Mouse (Mus musculus): ENCODE measurements at regions not wholly inside any gene's neighbourhood (a gene's known extent, or its start where the extent isn't known, plus 50 kb on each side); places are given as distances from the start of the nearest gene placed in this dataset.

DNA sequence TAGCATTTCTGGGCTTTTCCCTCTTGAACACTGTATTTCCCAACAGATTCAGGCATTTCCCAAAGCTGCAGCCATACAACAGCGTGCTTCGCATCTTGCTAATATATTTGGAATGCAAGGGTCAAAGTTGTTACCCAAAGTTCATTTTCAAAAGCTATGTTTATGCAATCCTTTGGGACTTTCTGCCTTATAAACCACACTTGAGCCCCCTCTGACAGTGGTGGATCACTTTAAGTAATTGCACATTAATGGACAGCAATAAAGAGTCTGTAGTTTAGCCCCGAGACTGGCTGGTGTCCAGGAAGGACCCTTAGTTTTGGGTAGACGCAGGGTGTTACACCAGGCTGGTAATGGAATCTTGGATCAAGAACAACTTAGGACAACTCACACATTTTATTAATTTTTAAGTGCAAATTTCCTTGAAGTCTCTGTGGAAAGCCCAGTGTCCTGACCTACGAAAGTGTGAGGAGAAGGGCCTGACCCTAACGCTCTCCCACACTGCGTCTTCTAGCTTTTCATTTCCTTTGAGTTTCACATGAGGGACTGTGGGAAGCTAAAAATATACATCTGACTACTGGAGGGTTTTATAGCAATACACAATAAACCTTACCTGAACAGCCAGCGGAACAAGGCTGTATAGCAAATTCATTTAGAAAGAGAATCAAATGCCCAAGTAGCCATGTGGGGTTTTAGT, 185.0 kb upstream of the Cnr1 start:
- Histone ChIP-seq H3K4me3 (ENCODE audit: low read depth, low read length) (no peak overlapping the region), H3K36me3 (ENCODE audit: control insufficient read depth, insufficient read depth, low read length) (no peaks in the 10 kb centered on the region), H3K9me3 (ENCODE audit: control insufficient read depth, low read depth, low read length) (no peaks in the 10 kb centered on the region), H3K4me2 (replicated peaks; ENCODE audit: low read depth, low read length) (no peak overlapping the region), H3K9ac (replicated peaks; ENCODE audit: low read depth, low read length) (no peak overlapping the region), H3K27me3 (ENCODE audit: control insufficient read depth, insufficient read depth, low read length) (no peaks in the 10 kb centered on the region), H3K27ac (ENCODE audit: low read length) (no peak overlapping the region), H3K4me1 (ENCODE audit: control insufficient read depth, insufficient read depth, low read length) (0 out of 2 replicates have a peak, but pooled peaks cover 2% of the 10 kb centered on the region)
- peak; percentile 46; the same call in 1 of the 2 replicates for ATAC-seq (ENCODE audit: insufficient number of reproducible peaks, insufficient read depth, low FRiP score, low read depth)
- WGBS = 50% methylated on average over 8 of the region's 8 CpGs

DNA sequence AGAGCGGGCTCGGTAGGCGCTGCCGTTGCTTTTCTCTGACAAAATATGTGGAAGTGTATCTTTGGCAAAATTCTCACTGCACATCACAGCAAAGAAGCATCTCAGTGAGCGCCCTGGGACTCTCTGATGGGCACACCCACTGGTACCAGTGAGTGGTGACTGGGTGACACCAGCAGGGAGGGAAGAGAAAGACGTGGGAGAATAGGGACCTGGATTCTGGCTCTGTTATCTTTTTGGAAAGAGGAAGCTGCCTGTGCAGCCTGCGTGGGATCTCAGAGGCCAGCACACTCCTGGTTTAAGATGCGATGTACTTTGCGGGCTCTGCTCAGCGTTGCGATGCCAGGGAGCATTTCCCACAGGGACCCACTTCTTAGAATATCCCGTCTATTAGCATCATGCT, 183.4 kb upstream of the Cnr1 start:
- WGBS = 86% methylated on average over 12 of the region's 12 CpGs
- no peak overlapping the region for H3K4me2 ChIP-seq (replicated peaks; ENCODE audit: low read depth, low read length)
- H3K27ac ChIP-seq (ENCODE audit: low read length) = no peak overlapping the region
- H3K27me3 ChIP-seq (ENCODE audit: control insufficient read depth, insufficient read depth, low read length) = no peaks in the 10 kb centered on the region
- no peaks in the 10 kb centered on the region for H3K36me3 ChIP-seq (ENCODE audit: control insufficient read depth, insufficient read depth, low read length)
- no peaks in the 10 kb centered on the region for H3K4me1 ChIP-seq (ENCODE audit: control insufficient read depth, insufficient read depth, low read length)
- no peak overlapping the region for H3K4me3 ChIP-seq (ENCODE audit: low read depth, low read length)
- H3K9ac ChIP-seq (replicated peaks; ENCODE audit: low read depth, low read length) = no peak overlapping the region
- no peaks in the 10 kb centered on the region for H3K9me3 ChIP-seq (ENCODE audit: control insufficient read depth, low read depth, low read length)
- no peak for ATAC-seq (ENCODE audit: insufficient number of reproducible peaks, insufficient read depth, low FRiP score, low read depth)

DNA sequence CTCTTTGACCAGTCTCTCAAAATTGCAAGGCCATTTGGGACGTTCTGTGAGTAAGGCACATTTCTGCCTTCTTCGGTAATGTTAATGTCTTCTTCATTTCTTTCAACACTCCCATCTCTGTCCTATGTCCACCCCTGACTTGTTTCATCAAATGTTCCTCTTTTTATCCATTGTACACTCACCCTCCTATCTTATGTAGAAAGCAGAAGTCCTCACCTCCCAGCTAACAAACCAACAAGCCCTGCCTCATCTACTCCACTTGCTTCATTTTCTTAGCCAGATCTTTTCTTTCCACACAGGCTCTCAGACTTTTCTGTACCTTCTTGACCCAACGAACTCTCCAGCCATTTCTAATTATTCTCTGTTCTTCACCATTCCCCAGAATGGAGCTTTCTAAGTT, 179.2 kb upstream of the Cnr1 start:
- no peak for ATAC-seq (ENCODE audit: insufficient number of reproducible peaks, insufficient read depth, low FRiP score, low read depth)
- Histone ChIP-seq H3K4me1 (ENCODE audit: control insufficient read depth, insufficient read depth, low read length) (no peaks in the 10 kb centered on the region), H3K4me2 (replicated peaks; ENCODE audit: low read depth, low read length) (no peak overlapping the region), H3K9ac (replicated peaks; ENCODE audit: low read depth, low read length) (no peak overlapping the region), H3K4me3 (ENCODE audit: low read depth, low read length) (no peak overlapping the region), H3K9me3 (ENCODE audit: control insufficient read depth, low read depth, low read length) (no peaks in the 10 kb centered on the region), H3K36me3 (ENCODE audit: control insufficient read depth, insufficient read depth, low read length) (no peaks in the 10 kb centered on the region), H3K27me3 (ENCODE audit: control insufficient read depth, insufficient read depth, low read length) (no peaks in the 10 kb centered on the region), H3K27ac (ENCODE audit: low read length) (no peak overlapping the region)
- 83% methylated on average over 3 of the region's 3 CpGs for WGBS

DNA sequence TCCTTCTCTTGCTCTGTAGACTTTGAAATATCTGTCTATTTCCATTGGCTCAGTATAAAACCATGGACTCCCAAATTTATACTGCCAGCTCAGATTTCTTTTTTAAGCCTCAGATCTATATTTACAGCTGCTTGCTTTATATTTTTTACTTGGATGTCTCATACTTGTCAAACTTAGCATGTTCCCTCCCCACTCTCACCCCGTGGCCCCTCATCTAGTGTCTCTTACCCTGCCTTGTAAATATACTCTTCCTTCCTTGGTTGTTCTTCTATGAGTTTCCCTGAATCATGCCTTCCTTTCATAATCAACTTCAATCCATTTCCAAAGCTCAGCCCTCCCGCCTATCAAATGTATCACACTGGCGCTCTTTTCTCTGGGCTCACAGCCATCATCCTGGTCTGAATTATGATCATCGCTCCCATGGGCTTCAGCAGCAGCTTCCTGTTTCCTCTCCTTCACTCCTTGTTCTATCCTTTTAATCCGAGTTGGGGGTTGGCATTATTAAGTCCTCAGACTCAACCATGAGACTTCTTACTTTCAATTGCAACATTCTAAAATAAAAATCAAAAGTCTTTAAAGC, 177.0 kb upstream of the Cnr1 start:
- H3K27me3 ChIP-seq (ENCODE audit: control insufficient read depth, insufficient read depth, low read length) = no peaks in the 10 kb centered on the region
- no peak overlapping the region for H3K4me2 ChIP-seq (replicated peaks; ENCODE audit: low read depth, low read length)
- no peak for ATAC-seq (ENCODE audit: insufficient number of reproducible peaks, insufficient read depth, low FRiP score, low read depth)
- WGBS = 78% methylated on average over 5 of the region's 5 CpGs
- H3K9ac ChIP-seq (replicated peaks; ENCODE audit: low read depth, low read length) = no peak overlapping the region
- H3K4me3 ChIP-seq (ENCODE audit: low read depth, low read length) = no peak overlapping the region
- no peaks in the 10 kb centered on the region for H3K36me3 ChIP-seq (ENCODE audit: control insufficient read depth, insufficient read depth, low read length)
- no peaks in the 10 kb centered on the region for H3K9me3 ChIP-seq (ENCODE audit: control insufficient read depth, low read depth, low read length)
- H3K4me1 ChIP-seq (ENCODE audit: control insufficient read depth, insufficient read depth, low read length) = no peaks in the 10 kb centered on the region
- H3K27ac ChIP-seq (ENCODE audit: low read length) = no peak overlapping the region

DNA sequence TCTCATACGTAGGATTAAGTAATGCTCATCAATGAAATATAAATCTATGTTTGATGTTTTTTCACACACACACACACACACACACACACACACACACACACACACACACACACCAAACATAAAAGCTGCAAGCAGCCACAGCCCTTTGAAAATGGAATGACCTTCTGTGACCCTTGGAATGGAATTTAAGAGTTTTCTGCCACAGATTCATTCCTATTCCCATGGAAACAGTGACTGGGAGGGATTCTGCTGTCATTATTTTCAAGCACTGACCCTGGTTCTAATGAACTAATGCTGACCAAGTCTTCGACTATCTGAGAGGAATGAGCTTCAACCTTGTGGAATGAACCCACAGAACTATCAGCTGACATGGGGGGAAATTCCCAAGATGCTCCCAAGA, 156.7 kb upstream of the Cnr1 start:
- H3K4me1 ChIP-seq (ENCODE audit: control insufficient read depth, insufficient read depth, low read length) = no peaks in the 10 kb centered on the region
- WGBS = 61% methylated on average over 2 of the region's 2 CpGs
- H3K4me2 ChIP-seq (replicated peaks; ENCODE audit: low read depth, low read length) = no peak overlapping the region
- ATAC-seq (ENCODE audit: insufficient number of reproducible peaks, insufficient read depth, low FRiP score, low read depth) = no peak
- no peak overlapping the region for H3K4me3 ChIP-seq (ENCODE audit: low read depth, low read length)
- H3K27me3 ChIP-seq (ENCODE audit: control insufficient read depth, insufficient read depth, low read length) = no peaks in the 10 kb centered on the region
- H3K9ac ChIP-seq (replicated peaks; ENCODE audit: low read depth, low read length) = no peak overlapping the region
- H3K9me3 ChIP-seq (ENCODE audit: control insufficient read depth, low read depth, low read length) = no peaks in the 10 kb centered on the region
- H3K27ac ChIP-seq (ENCODE audit: low read length) = no peak overlapping the region
- H3K36me3 ChIP-seq (ENCODE audit: control insufficient read depth, insufficient read depth, low read length) = no peaks in the 10 kb centered on the region

DNA sequence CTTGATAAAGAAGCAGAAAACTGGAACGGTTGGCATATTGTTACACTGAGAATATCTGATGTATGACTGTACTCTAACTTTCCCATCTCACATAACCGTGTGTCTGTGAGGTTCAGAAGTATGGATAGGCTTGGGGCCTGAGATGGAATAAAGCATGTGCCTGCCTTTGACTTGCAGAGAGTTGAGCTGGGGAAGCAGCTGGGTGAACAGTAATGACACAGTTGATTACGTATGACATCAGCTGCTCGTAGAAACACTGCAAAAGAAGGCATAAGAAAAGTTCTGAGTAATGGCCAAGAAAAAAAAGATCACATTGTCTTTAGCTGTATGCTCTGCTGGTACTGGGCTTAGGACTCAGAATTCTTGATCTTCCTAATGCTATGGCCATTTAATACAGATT, 138.4 kb upstream of the Cnr1 start:
- Histone ChIP-seq H3K27me3 (ENCODE audit: control insufficient read depth, insufficient read depth, low read length) (no peaks in the 10 kb centered on the region), H3K4me3 (ENCODE audit: low read depth, low read length) (no peak overlapping the region), H3K9me3 (ENCODE audit: control insufficient read depth, low read depth, low read length) (no peaks in the 10 kb centered on the region), H3K27ac (ENCODE audit: low read length) (no peak overlapping the region), H3K4me2 (replicated peaks; ENCODE audit: low read depth, low read length) (no peak overlapping the region), H3K9ac (replicated peaks; ENCODE audit: low read depth, low read length) (no peak overlapping the region), H3K36me3 (ENCODE audit: control insufficient read depth, insufficient read depth, low read length) (no peaks in the 10 kb centered on the region), H3K4me1 (ENCODE audit: control insufficient read depth, insufficient read depth, low read length) (no peaks in the 10 kb centered on the region)
- WGBS = 83% methylated on average over 4 of the region's 4 CpGs
- ATAC-seq (ENCODE audit: insufficient number of reproducible peaks, insufficient read depth, low FRiP score, low read depth) = no peak

DNA sequence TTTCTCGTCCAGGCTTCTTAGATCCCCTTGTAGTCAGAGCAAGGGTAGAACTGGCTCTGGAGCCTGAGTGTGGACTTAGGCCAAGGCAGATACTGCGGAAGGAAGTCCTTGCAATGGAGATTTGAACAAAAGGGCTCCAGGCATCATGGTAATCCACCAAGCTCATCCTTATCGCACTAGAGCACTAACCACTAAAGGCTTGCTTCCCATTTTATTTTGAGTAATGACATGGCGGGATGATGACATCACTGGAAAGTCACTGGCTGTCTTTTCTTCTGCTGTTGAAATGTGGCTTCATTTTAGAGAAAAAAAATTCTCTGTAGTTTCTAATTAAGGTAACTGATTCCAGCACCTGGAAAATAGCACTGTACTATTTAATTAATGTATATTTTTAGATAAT, 137.4 kb upstream of the Cnr1 start:
- no peaks in the 10 kb centered on the region for H3K27me3 ChIP-seq (ENCODE audit: control insufficient read depth, insufficient read depth, low read length)
- WGBS = 90% methylated on average over 4 of the region's 4 CpGs
- H3K9me3 ChIP-seq (ENCODE audit: control insufficient read depth, low read depth, low read length) = no peaks in the 10 kb centered on the region
- no peaks in the 10 kb centered on the region for H3K36me3 ChIP-seq (ENCODE audit: control insufficient read depth, insufficient read depth, low read length)
- ATAC-seq (ENCODE audit: insufficient number of reproducible peaks, insufficient read depth, low FRiP score, low read depth) = no peak
- no peak overlapping the region for H3K9ac ChIP-seq (replicated peaks; ENCODE audit: low read depth, low read length)
- no peaks in the 10 kb centered on the region for H3K4me1 ChIP-seq (ENCODE audit: control insufficient read depth, insufficient read depth, low read length)
- H3K4me2 ChIP-seq (replicated peaks; ENCODE audit: low read depth, low read length) = no peak overlapping the region
- H3K27ac ChIP-seq (ENCODE audit: low read length) = no peak overlapping the region
- no peak overlapping the region for H3K4me3 ChIP-seq (ENCODE audit: low read depth, low read length)

DNA sequence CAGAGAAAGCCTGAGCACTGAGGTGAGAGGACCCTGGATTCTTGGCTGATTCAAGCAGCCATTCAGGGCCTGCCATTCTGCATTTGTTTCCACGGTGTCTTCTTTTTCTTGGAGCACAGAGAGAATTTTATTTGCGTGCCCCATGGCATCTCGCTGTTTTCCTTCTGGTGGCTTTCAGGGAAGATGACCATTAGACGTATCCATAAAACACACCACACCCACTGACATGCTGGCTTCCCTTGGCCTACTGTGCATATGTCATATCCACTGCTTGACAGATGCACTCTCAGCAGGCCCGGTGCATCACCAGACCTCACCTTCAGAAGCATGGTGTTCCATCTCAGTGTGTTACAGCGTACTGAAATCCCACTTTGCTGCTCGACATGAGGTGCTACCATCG, 131.0 kb upstream of the Cnr1 start:
- Histone ChIP-seq H3K27me3 (ENCODE audit: control insufficient read depth, insufficient read depth, low read length) (no peaks in the 10 kb centered on the region), H3K27ac (ENCODE audit: low read length) (no peak overlapping the region), H3K36me3 (ENCODE audit: control insufficient read depth, insufficient read depth, low read length) (no peaks in the 10 kb centered on the region), H3K4me2 (replicated peaks; ENCODE audit: low read depth, low read length) (no peak overlapping the region), H3K9ac (replicated peaks; ENCODE audit: low read depth, low read length) (no peak overlapping the region), H3K4me1 (ENCODE audit: control insufficient read depth, insufficient read depth, low read length) (no peaks in the 10 kb centered on the region), H3K4me3 (ENCODE audit: low read depth, low read length) (no peak overlapping the region), H3K9me3 (ENCODE audit: control insufficient read depth, low read depth, low read length) (no peaks in the 10 kb centered on the region)
- ATAC-seq (ENCODE audit: insufficient number of reproducible peaks, insufficient read depth, low FRiP score, low read depth) = no peak
- 91% methylated on average over 8 of the region's 8 CpGs for WGBS

DNA sequence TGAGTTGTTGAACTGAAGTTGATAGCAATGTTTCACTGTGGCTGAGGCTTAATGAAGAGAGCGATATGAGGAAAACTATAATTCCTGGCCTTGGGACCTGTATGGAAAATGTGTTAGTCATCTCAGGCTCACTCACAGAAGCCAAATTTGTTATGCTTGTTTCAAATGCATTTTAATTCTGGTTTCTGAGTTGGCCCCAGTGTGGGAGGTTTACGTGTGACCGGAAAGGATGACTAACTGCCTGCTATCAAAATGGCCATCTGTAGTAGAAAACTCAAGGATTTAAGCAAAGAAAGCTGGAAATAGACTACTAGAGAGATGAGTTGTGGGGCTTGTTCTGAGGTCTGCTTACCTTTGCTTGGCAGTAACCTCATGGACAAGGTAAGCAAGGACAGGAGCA, 128.9 kb upstream of the Cnr1 start:
- no peaks in the 10 kb centered on the region for H3K4me1 ChIP-seq (ENCODE audit: control insufficient read depth, insufficient read depth, low read length)
- H3K4me2 ChIP-seq (replicated peaks; ENCODE audit: low read depth, low read length) = no peak overlapping the region
- no peak overlapping the region for H3K27ac ChIP-seq (ENCODE audit: low read length)
- H3K9ac ChIP-seq (replicated peaks; ENCODE audit: low read depth, low read length) = no peak overlapping the region
- H3K27me3 ChIP-seq (ENCODE audit: control insufficient read depth, insufficient read depth, low read length) = no peaks in the 10 kb centered on the region
- H3K9me3 ChIP-seq (ENCODE audit: control insufficient read depth, low read depth, low read length) = no peaks in the 10 kb centered on the region
- no peak for ATAC-seq (ENCODE audit: insufficient number of reproducible peaks, insufficient read depth, low FRiP score, low read depth)
- H3K36me3 ChIP-seq (ENCODE audit: control insufficient read depth, insufficient read depth, low read length) = no peaks in the 10 kb centered on the region
- H3K4me3 ChIP-seq (ENCODE audit: low read depth, low read length) = no peak overlapping the region
- WGBS = 96% methylated on average over 3 of the region's 3 CpGs

Data from stomach, embryonic 14.5 days (tissue).